Mouse (Mus musculus): Measurements from ENCODE around the gene Zbtb48. TPM values are rescaled to one million over a fixed set of nuclear protein-coding genes. Genes with fewer than 3 reads are reported as not detected.
A peak's percentile ranks its signal among the peaks of the same experiment; 100 is the strongest.

The Zbtb48 gene
- 13.5 and 14.5 TPM in 2 replicates for polyA plus RNA-seq (2015; fragmentation: Nextera tagmentation; extraction: Ambion mirVana)

- H3K27me3 ChIP-seq (ENCODE audit: control insufficient read depth, insufficient read depth, low read length) = 0 out of 2 replicates have a peak, but pooled peaks cover 4% of the 10 kb centered on the region
- peaks cover 6% of the 10 kb centered on the region for H3K36me3 ChIP-seq (ENCODE audit: control insufficient read depth, insufficient read depth)
- peak within 1 kb of the TSS; percentile 78 for H3K9ac ChIP-seq (ENCODE audit: low read length)
- peak within 1 kb of the TSS; percentile 99 for H3K4me2 ChIP-seq (ENCODE audit: low read depth, low read length)
- no peaks in the 10 kb centered on the region for H3K9me3 ChIP-seq (replicated peaks; ENCODE audit: control insufficient read depth, low read length)
- H3K4me1 ChIP-seq (ENCODE audit: control insufficient read depth, insufficient read depth, low read length) = peaks cover 27% of the 10 kb centered on the region
- peak within 1 kb of the TSS; percentile 66 for H3K27ac ChIP-seq (ENCODE audit: low read length)
- peak; percentile 96 for ATAC-seq (replicated peaks; ENCODE audit: extremely low read depth, insufficient read depth, low FRiP score)
- WGBS = under 1% methylated on average over 35 of the region's 35 CpGs
- peak within 1 kb of the TSS; percentile 78 for H3K4me3 ChIP-seq (ENCODE audit: low read length)
Measured at GRCm38 (mm10) chr4:152027524-152027923, at the start of gene Zbtb48. Zbtb48 (minus strand) TSS chr4:152027671.

GRCm38 (mm10) chr4:152077191-152077590, 49.7 kb upstream of the Zbtb48 start:
- no peaks in the 10 kb centered on the region for H3K36me3 ChIP-seq (ENCODE audit: control insufficient read depth, insufficient read depth)
- H3K4me2 ChIP-seq (ENCODE audit: low read depth, low read length) = no peak overlapping the region
- H3K27ac ChIP-seq (ENCODE audit: low read length) = no peak overlapping the region
- no peak overlapping the region for H3K9ac ChIP-seq (ENCODE audit: low read length)
- no peak for ATAC-seq (replicated peaks; ENCODE audit: extremely low read depth, insufficient read depth, low FRiP score)
- no peak overlapping the region for H3K4me3 ChIP-seq (ENCODE audit: low read length)
- no peaks in the 10 kb centered on the region for H3K27me3 ChIP-seq (ENCODE audit: control insufficient read depth, insufficient read depth, low read length)
- peaks cover 7% of the 10 kb centered on the region for H3K4me1 ChIP-seq (ENCODE audit: control insufficient read depth, insufficient read depth, low read length)
- no peaks in the 10 kb centered on the region for H3K9me3 ChIP-seq (replicated peaks; ENCODE audit: control insufficient read depth, low read length)
- WGBS = 82% methylated on average over 9 of the region's 9 CpGs

DNA sequence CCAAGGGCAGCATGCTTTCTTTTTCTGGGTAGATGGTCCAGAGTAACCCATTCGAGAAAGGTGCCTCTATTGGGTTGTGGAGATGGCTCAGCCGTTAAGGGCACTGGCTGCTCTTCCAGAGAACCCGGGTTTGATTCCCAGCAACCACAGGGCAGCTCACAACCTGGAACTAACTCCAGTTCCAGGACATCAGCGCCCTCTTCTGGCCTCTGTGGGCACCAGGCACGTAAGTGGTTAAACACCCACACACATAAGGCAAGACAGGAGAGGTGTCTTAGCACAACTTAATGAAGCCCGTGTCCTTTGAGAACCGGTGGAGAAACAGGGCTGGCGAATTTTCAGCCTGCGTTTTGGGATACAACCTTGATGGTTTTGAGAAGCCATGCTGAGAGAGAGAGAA, 47.1 kb upstream of the Zbtb48 start:
- H3K27me3 ChIP-seq (ENCODE audit: control insufficient read depth, insufficient read depth, low read length) = no peaks in the 10 kb centered on the region
- no peak overlapping the region for H3K4me2 ChIP-seq (ENCODE audit: low read depth, low read length)
- H3K4me3 ChIP-seq (ENCODE audit: low read length) = no peak overlapping the region
- WGBS = 81% methylated on average over 9 of the region's 9 CpGs
- H3K4me1 ChIP-seq (ENCODE audit: control insufficient read depth, insufficient read depth, low read length) = peaks cover 9% of the 10 kb centered on the region
- no peak for ATAC-seq (replicated peaks; ENCODE audit: extremely low read depth, insufficient read depth, low FRiP score)
- H3K9me3 ChIP-seq (replicated peaks; ENCODE audit: control insufficient read depth, low read length) = no peaks in the 10 kb centered on the region
- no peak overlapping the region for H3K27ac ChIP-seq (ENCODE audit: low read length)
- no peaks in the 10 kb centered on the region for H3K36me3 ChIP-seq (ENCODE audit: control insufficient read depth, insufficient read depth)
- no peak overlapping the region for H3K9ac ChIP-seq (ENCODE audit: low read length)

GRCm38 (mm10) chr4:152073715-152074114, 46.2 kb upstream of the Zbtb48 start:
- H3K27ac ChIP-seq (ENCODE audit: low read length) = no peak overlapping the region
- H3K4me3 ChIP-seq (ENCODE audit: low read length) = no peak overlapping the region
- no peak overlapping the region for H3K4me2 ChIP-seq (ENCODE audit: low read depth, low read length)
- 80% methylated on average over 6 of the region's 6 CpGs for WGBS
- no peak for ATAC-seq (replicated peaks; ENCODE audit: extremely low read depth, insufficient read depth, low FRiP score)
- no peaks in the 10 kb centered on the region for H3K36me3 ChIP-seq (ENCODE audit: control insufficient read depth, insufficient read depth)
- H3K27me3 ChIP-seq (ENCODE audit: control insufficient read depth, insufficient read depth, low read length) = no peaks in the 10 kb centered on the region
- H3K9me3 ChIP-seq (replicated peaks; ENCODE audit: control insufficient read depth, low read length) = no peaks in the 10 kb centered on the region
- no peak overlapping the region for H3K9ac ChIP-seq (ENCODE audit: low read length)
- peaks cover 9% of the 10 kb centered on the region for H3K4me1 ChIP-seq (ENCODE audit: control insufficient read depth, insufficient read depth, low read length)

GRCm38 (mm10) chr4:152072655-152073054, 45.2 kb upstream of the Zbtb48 start:
- H3K27ac ChIP-seq (ENCODE audit: low read length) = no peak overlapping the region

DNA sequence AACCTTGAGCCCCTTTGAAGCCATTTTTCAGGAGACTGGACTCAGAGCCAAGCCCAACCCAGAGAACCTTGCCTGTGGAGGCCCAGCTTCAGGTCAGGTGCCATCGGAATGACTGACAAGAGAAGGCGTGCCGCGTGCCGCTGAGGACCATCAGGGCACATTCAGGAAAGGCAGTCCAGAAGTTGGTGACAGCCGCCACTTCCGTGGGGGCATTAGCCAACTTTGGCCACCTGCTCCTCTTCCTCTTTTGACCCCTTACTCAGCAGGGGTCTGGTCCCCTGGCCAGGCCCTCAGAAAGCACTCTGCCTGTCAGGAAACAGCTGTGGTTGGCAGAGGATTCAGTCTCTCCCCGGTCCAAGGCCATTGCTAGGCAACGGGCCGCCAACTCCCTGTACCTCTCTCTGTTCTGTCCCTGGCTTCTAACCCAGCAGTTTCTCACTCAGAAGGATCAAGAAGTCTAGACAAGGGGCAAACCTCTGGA, 44.7 kb upstream of the Zbtb48 start, which contains the start of gene Plekhg5:
Gene Plekhg5 (plus strand): TSS at position 378 of the 481 bp plus-strand sequence.
- no peaks in the 10 kb centered on the region for H3K27me3 ChIP-seq (ENCODE audit: control insufficient read depth, insufficient read depth, low read length)
- H3K9me3 ChIP-seq (replicated peaks; ENCODE audit: control insufficient read depth, low read length) = no peaks in the 10 kb centered on the region
- H3K4me3 ChIP-seq (ENCODE audit: low read length) = no peak within 1 kb of the TSS
- H3K4me2 ChIP-seq (ENCODE audit: low read depth, low read length) = no peak within 1 kb of the TSS
- H3K27ac ChIP-seq (ENCODE audit: low read length) = no peak within 1 kb of the TSS
- no peaks in the 10 kb centered on the region for H3K36me3 ChIP-seq (ENCODE audit: control insufficient read depth, insufficient read depth)
- no peak within 1 kb of the TSS for H3K9ac ChIP-seq (ENCODE audit: low read length)
- 41% methylated on average over 10 of the region's 10 CpGs for WGBS
- peaks cover 9% of the 10 kb centered on the region for H3K4me1 ChIP-seq (ENCODE audit: control insufficient read depth, insufficient read depth, low read length)
- no peak for ATAC-seq (replicated peaks; ENCODE audit: extremely low read depth, insufficient read depth, low FRiP score)

More at GRCm38 (mm10) chr4:152072655-152073054, 45.2 kb upstream of the Zbtb48 start:
- Histone ChIP-seq H3K4me3 (ENCODE audit: low read length) (no peak overlapping the region), H3K36me3 (ENCODE audit: control insufficient read depth, insufficient read depth) (no peaks in the 10 kb centered on the region), H3K9me3 (replicated peaks; ENCODE audit: control insufficient read depth, low read length) (no peaks in the 10 kb centered on the region), H3K4me1 (ENCODE audit: control insufficient read depth, insufficient read depth, low read length) (peaks cover 9% of the 10 kb centered on the region), H3K9ac (ENCODE audit: low read length) (no peak overlapping the region), H3K4me2 (ENCODE audit: low read depth, low read length) (no peak overlapping the region), H3K27me3 (ENCODE audit: control insufficient read depth, insufficient read depth, low read length) (no peaks in the 10 kb centered on the region)
- WGBS = 56% methylated on average over 10 of the region's 10 CpGs
- 0 out of 2 replicates have a peak, but pooled peaks have one; percentile 35 for ATAC-seq (replicated peaks; ENCODE audit: extremely low read depth, insufficient read depth, low FRiP score)

DNA sequence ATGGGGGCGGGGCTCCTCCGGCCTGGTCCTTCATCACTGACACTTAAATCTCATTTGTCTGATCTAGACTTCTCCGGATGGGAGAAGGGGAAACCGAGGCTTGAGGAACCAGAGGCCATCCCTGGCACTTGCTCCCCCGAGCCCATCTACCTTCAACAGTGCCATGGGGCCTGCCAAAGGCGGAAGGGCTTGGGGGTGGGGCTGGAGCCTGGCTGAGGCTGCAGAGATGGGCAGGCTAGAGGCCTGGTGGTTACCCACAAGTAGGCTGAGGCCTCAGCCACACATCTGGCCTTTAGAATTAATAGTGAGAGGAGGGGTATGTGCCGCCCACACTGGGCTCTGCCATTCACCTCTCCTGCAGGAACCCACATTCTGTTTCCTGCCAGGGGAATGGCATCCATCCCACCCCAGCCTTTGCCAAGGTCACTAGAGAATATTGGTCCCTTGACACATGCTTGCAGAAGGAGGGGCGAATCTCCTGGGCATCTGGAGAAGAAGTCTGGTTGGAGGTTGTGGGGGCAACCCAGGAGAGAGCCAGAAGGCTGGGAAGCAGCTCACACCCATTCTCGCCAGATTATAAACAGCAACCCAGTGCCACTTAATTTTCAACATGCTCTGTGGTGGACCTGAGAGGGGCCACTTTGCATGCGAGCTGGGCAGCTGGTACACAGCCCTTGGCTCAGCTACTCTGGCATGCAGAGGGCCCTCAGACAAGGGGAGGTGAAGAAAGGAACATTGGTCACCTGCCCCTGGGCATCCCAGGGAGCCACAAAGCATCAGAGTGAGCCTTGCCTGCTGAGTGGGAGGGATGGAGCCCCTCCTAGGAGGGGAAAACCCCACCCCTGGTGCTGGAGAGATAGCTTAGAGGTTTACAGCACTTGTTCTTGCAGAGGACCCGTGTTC, 43.3 kb upstream of the Zbtb48 start:
- H3K9ac ChIP-seq (ENCODE audit: low read length) = no peak overlapping the region
- H3K27me3 ChIP-seq (ENCODE audit: control insufficient read depth, insufficient read depth, low read length) = no peaks in the 10 kb centered on the region
- peaks cover 9% of the 10 kb centered on the region for H3K4me1 ChIP-seq (ENCODE audit: control insufficient read depth, insufficient read depth, low read length)
- no peaks in the 10 kb centered on the region for H3K36me3 ChIP-seq (ENCODE audit: control insufficient read depth, insufficient read depth)
- 72% methylated on average over 11 of the region's 11 CpGs for WGBS
- no peak overlapping the region for H3K4me3 ChIP-seq (ENCODE audit: low read length)
- no peak overlapping the region for H3K27ac ChIP-seq (ENCODE audit: low read length)
- H3K9me3 ChIP-seq (replicated peaks; ENCODE audit: control insufficient read depth, low read length) = no peaks in the 10 kb centered on the region
- no peak for ATAC-seq (replicated peaks; ENCODE audit: extremely low read depth, insufficient read depth, low FRiP score)
- no peak overlapping the region for H3K4me2 ChIP-seq (ENCODE audit: low read depth, low read length)

DNA sequence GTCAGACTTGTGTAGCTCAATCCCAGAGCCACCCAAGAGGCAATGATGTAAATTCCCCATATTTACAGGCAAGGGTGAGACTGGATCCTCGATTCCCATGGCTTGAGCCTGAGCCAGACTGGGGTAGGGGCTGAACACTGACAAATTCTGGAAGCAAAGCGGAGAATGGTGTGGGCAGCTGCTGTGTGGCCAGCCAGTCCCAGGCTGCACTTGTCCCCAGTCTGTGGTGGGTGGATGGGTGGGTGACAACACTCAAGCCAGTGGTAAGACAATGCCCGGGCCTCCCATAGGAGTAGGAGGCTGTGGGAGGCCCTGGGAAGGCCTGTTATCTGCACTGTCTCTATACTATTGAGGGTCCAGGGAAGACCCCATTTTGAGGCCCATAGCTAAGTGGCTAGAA, 41.8 kb upstream of the Zbtb48 start:
- peaks cover 9% of the 10 kb centered on the region for H3K4me1 ChIP-seq (ENCODE audit: control insufficient read depth, insufficient read depth, low read length)
- no peaks in the 10 kb centered on the region for H3K36me3 ChIP-seq (ENCODE audit: control insufficient read depth, insufficient read depth)
- H3K4me3 ChIP-seq (ENCODE audit: low read length) = no peak overlapping the region
- H3K4me2 ChIP-seq (ENCODE audit: low read depth, low read length) = no peak overlapping the region
- WGBS = 83% methylated on average over 3 of the region's 3 CpGs
- H3K9me3 ChIP-seq (replicated peaks; ENCODE audit: control insufficient read depth, low read length) = no peaks in the 10 kb centered on the region
- H3K27ac ChIP-seq (ENCODE audit: low read length) = no peak overlapping the region
- no peak for ATAC-seq (replicated peaks; ENCODE audit: extremely low read depth, insufficient read depth, low FRiP score)
- no peaks in the 10 kb centered on the region for H3K27me3 ChIP-seq (ENCODE audit: control insufficient read depth, insufficient read depth, low read length)
- H3K9ac ChIP-seq (ENCODE audit: low read length) = no peak overlapping the region

GRCm38 (mm10) chr4:152068166-152068724, 40.8 kb upstream of the Zbtb48 start:
- H3K36me3 ChIP-seq (ENCODE audit: control insufficient read depth, insufficient read depth) = no peaks in the 10 kb centered on the region
- H3K4me1 ChIP-seq (ENCODE audit: control insufficient read depth, insufficient read depth, low read length) = peaks cover 9% of the 10 kb centered on the region
- 86% methylated on average over 6 of the region's 6 CpGs for WGBS
- H3K27me3 ChIP-seq (ENCODE audit: control insufficient read depth, insufficient read depth, low read length) = no peaks in the 10 kb centered on the region
- H3K4me2 ChIP-seq (ENCODE audit: low read depth, low read length) = no peak overlapping the region
- no peak overlapping the region for H3K27ac ChIP-seq (ENCODE audit: low read length)
- no peaks in the 10 kb centered on the region for H3K9me3 ChIP-seq (replicated peaks; ENCODE audit: control insufficient read depth, low read length)
- H3K4me3 ChIP-seq (ENCODE audit: low read length) = no peak overlapping the region
- ATAC-seq (replicated peaks; ENCODE audit: extremely low read depth, insufficient read depth, low FRiP score) = no peak
- H3K9ac ChIP-seq (ENCODE audit: low read length) = no peak overlapping the region
